Mouse (Mus musculus) bone marrow macrophage, adult 2 months (primary cell): ENCODE data around the gene Synj1. TPM values are rescaled to one million over a fixed set of nuclear protein-coding genes. Genes with fewer than 3 reads are reported as not detected.

Experiments used
- H3K27ac ChIP-seq: 2 replicates; pipeline ENCODE4 v1.5.1; 2012; ENCODE audit warnings: low read depth, low read length; ENCODE audit not compliant: insufficient read depth
- H3K4me1 ChIP-seq: 2 replicates; pipeline ENCODE4 v1.6.1; 2012; ENCODE audit warnings: low read length; ENCODE audit not compliant: control insufficient read depth, insufficient read depth
- H3K4me3 ChIP-seq: 2 replicates; pipeline ENCODE4 v1.5.1; 2012; ENCODE audit warnings: mild to moderate bottlenecking, low read length, moderate library complexity; ENCODE audit not compliant: insufficient read depth
- CTCF ChIP-seq: IDR thresholded peaks from 2 replicates; pipeline ENCODE4 v1.5.1; 2012; ENCODE audit warnings: low read depth, mild to moderate bottlenecking, low read length, moderate library complexity
- POLR2A ChIP-seq: IDR thresholded peaks from 2 replicates; pipeline ENCODE4 v1.6.1; 2012; ENCODE audit warnings: mild to moderate bottlenecking, low read depth, low read length, borderline replicate concordance
- polyA plus RNA-seq: library from polyadenylated mRNA; stranded (reverse); fragments of >200 nt; gene quantifications from 2 replicates; pipeline ENCODE4 v1.2.4, GENCODE M21; 2012; ENCODE audit not compliant: missing spikeins, insufficient read depth, insufficient read length

Synj1 gene
- polyA plus RNA-seq, 1 experiment = 118 TPM

DNA sequence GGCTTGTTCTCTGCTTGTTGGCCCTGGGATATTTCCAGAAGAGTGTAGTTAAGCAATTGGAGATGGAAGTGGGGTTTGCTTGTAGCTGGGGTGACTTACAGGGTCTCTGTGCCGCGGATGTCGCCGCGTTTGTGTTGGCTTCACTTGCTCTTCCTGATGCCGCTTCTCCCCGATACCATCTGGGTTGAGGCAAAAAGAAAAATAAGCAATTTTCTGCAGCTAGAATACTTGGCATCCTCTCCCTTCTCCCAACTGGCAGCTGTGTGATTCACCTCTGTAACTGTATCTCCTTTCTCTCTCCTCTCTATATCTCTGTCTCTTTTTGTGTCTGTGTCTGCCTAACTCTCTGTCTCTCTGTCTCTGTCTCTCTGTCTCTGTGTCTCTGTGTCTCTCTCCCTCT is 118.1 kb downstream of the Synj1 start:
- H3K27ac ChIP-seq = no peak overlapping the region
- H3K4me1 ChIP-seq = peaks cover 4% of the 10 kb centered on the region
- TF ChIP-seq CTCF (no peak), POLR2A (no peak)
- no peak overlapping the region for H3K4me3 ChIP-seq

GRCm38 (mm10) chr16:90892081-90892480 is 119.0 kb downstream of the Synj1 start:
- peaks cover 4% of the 10 kb centered on the region for H3K4me1 ChIP-seq
- TF ChIP-seq POLR2A (no peak), CTCF (no peak)
- H3K27ac ChIP-seq = no peak overlapping the region
- H3K4me3 ChIP-seq = no peak overlapping the region

GRCm38 (mm10) chr16:90891601-90892000 is 119.5 kb downstream of the Synj1 start:
- no peak overlapping the region for H3K4me3 ChIP-seq
- H3K4me1 ChIP-seq = peaks cover 5% of the 10 kb centered on the region
- TF ChIP-seq CTCF (no peak), POLR2A (no peak)
- no peak overlapping the region for H3K27ac ChIP-seq

- Histone ChIP-seq H3K4me1 (peaks cover 14% of the 10 kb centered on the region), H3K27ac (no peak overlapping the region), H3K4me3 (no peak overlapping the region)
- TF ChIP-seq POLR2A (no peak), CTCF (no peak)
Measured at GRCm38 (mm10) chr16:90890683-90891082, 120.4 kb downstream of the Synj1 start.

Other genes with a start within 250 kb of the Synj1 start
- gene Urb1, start 200.9 kb downstream of the Synj1 start, polyA plus RNA-seq = 2.3 and 2.8 TPM in 2 replicates
- gene Eva1c, start 184.6 kb downstream of the Synj1 start, polyA plus RNA-seq = not detected in 2 replicates
- gene Cfap298, start 76.2 kb downstream of the Synj1 start, polyA plus RNA-seq = 7.1 and 9.4 TPM in 2 replicates
- gene Paxbp1, start 33.2 kb upstream of the Synj1 start, polyA plus RNA-seq = 91.7 and 108 TPM in 2 replicates
- gene 4932438H23Rik, start 83.8 kb upstream of the Synj1 start, polyA plus RNA-seq = not detected in 2 replicates
- not detected in 2 replicates for gene Olig2, start 214.1 kb upstream of the Synj1 start, polyA plus RNA-seq